Mouse (Mus musculus) bone marrow, adult 2 months (tissue): ENCODE results near the gene Slc31a2.

Source experiments
- CTCF ChIP-seq: fragments of 200-500 bp; IDR thresholded peaks from 2 replicates; pipeline ENCODE4 v1.5.1; 2011; ENCODE audit warnings: low read length, control low read depth; ENCODE audit not compliant: control insufficient read depth, insufficient read depth
- POLR2A ChIP-seq: fragments of 200-500 bp; IDR thresholded peaks from 2 replicates; pipeline ENCODE4 v1.6.1; 2011; ENCODE audit warnings: low read depth, mild to moderate bottlenecking, control low read depth, low read length, borderline replicate concordance; ENCODE audit not compliant: control insufficient read depth

- no peak for TF ChIP-seq CTCF
- TF ChIP-seq POLR2A = no peak
Observed at GRCm38 (mm10) chr4:62300001-62300400, 37.6 kb downstream of the Slc31a2 start.
